Mouse (Mus musculus): ENCODE measurements around the gene 9930022D16Rik. TPM values are rescaled to one million over a fixed set of nuclear protein-coding genes. Genes with fewer than 3 reads are reported as not detected.

9930022D16Rik gene
- polyA plus RNA-seq, 1 experiment: not detected

GRCm38 (mm10) chr11:109378051-109378450 is 35.7 kb upstream of the 9930022D16Rik start:
- Histone ChIP-seq H3K27ac (ENCODE audit: insufficient read depth, low read length) (no peak overlapping the region), H3K4me1 (ENCODE audit: control insufficient read depth, insufficient read depth, low read length) (peaks cover 13% of the 10 kb centered on the region), H3K4me3 (ENCODE audit: insufficient read depth, low read length) (no peak overlapping the region)
- no peak for TF ChIP-seq CTCF (IDR thresholded peaks at IDR 0.05; ENCODE audit: borderline replicate concordance, insufficient read depth, low read length)

GRCm38 (mm10) chr11:109380662-109381061 is 33.1 kb upstream of the 9930022D16Rik start:
- no peak overlapping the region for H3K27ac ChIP-seq (ENCODE audit: insufficient read depth, low read length)
- no peak for TF ChIP-seq POLR2A (IDR thresholded peaks at IDR 0.05; ENCODE audit: low read depth, low read length)
- TF ChIP-seq CTCF (IDR thresholded peaks at IDR 0.05; ENCODE audit: borderline replicate concordance, insufficient read depth, low read length): no peak
- H3K4me1 ChIP-seq (ENCODE audit: control insufficient read depth, insufficient read depth, low read length): peaks cover 14% of the 10 kb centered on the region
- H3K4me3 ChIP-seq (ENCODE audit: insufficient read depth, low read length): no peak overlapping the region

- Histone ChIP-seq H3K4me3 (ENCODE audit: insufficient read depth, low read length) (no peak overlapping the region), H3K4me1 (ENCODE audit: control insufficient read depth, insufficient read depth, low read length) (peaks cover 7% of the 10 kb centered on the region), H3K27ac (ENCODE audit: insufficient read depth, low read length) (no peak overlapping the region)
- TF ChIP-seq CTCF (IDR thresholded peaks at IDR 0.05; ENCODE audit: borderline replicate concordance, insufficient read depth, low read length) (no peak), POLR2A (IDR thresholded peaks at IDR 0.05; ENCODE audit: low read depth, low read length) (no peak)
Observed at GRCm38 (mm10) chr11:109385296-109385695, 28.4 kb upstream of the 9930022D16Rik start.

- no peaks in the 10 kb centered on the region for H3K4me1 ChIP-seq (ENCODE audit: control insufficient read depth, insufficient read depth, low read length)
- no peak overlapping the region for H3K27ac ChIP-seq (ENCODE audit: insufficient read depth, low read length)
- TF ChIP-seq POLR2A (IDR thresholded peaks at IDR 0.05; ENCODE audit: low read depth, low read length) (no peak), CTCF (IDR thresholded peaks at IDR 0.05; ENCODE audit: borderline replicate concordance, insufficient read depth, low read length) (no peak)
- H3K4me3 ChIP-seq (ENCODE audit: insufficient read depth, low read length): no peak overlapping the region
Observed at GRCm38 (mm10) chr11:109389046-109389445, 24.7 kb upstream of the 9930022D16Rik start.

- no peak overlapping the region for H3K4me3 ChIP-seq (ENCODE audit: insufficient read depth, low read length)
- H3K4me1 ChIP-seq (ENCODE audit: control insufficient read depth, insufficient read depth, low read length): no peaks in the 10 kb centered on the region
- no peak overlapping the region for H3K27ac ChIP-seq (ENCODE audit: insufficient read depth, low read length)
- TF ChIP-seq CTCF (IDR thresholded peaks at IDR 0.05; ENCODE audit: borderline replicate concordance, insufficient read depth, low read length) (no peak), POLR2A (IDR thresholded peaks at IDR 0.05; ENCODE audit: low read depth, low read length) (no peak)
Observed at GRCm38 (mm10) chr11:109391200-109391599, 22.5 kb upstream of the 9930022D16Rik start.

- Histone ChIP-seq H3K27ac (ENCODE audit: insufficient read depth, low read length) (no peak overlapping the region), H3K4me1 (ENCODE audit: control insufficient read depth, insufficient read depth, low read length) (no peaks in the 10 kb centered on the region), H3K4me3 (ENCODE audit: insufficient read depth, low read length) (no peak overlapping the region)
- TF ChIP-seq CTCF (IDR thresholded peaks at IDR 0.05; ENCODE audit: borderline replicate concordance, insufficient read depth, low read length): no peak
- no peak for TF ChIP-seq POLR2A (IDR thresholded peaks at IDR 0.05; ENCODE audit: low read depth, low read length)
Observed at GRCm38 (mm10) chr11:109391760-109392159, 22.0 kb upstream of the 9930022D16Rik start.

- TF ChIP-seq POLR2A (IDR thresholded peaks at IDR 0.05; ENCODE audit: low read depth, low read length) (no peak), CTCF (IDR thresholded peaks at IDR 0.05; ENCODE audit: borderline replicate concordance, insufficient read depth, low read length) (no peak)
- no peak overlapping the region for H3K4me3 ChIP-seq (ENCODE audit: insufficient read depth, low read length)
- no peaks in the 10 kb centered on the region for H3K4me1 ChIP-seq (ENCODE audit: control insufficient read depth, insufficient read depth, low read length)
- no peak overlapping the region for H3K27ac ChIP-seq (ENCODE audit: insufficient read depth, low read length)
Observed at GRCm38 (mm10) chr11:109392601-109393000, 21.1 kb upstream of the 9930022D16Rik start.

- Histone ChIP-seq H3K4me1 (ENCODE audit: control insufficient read depth, insufficient read depth, low read length) (no peaks in the 10 kb centered on the region), H3K4me3 (ENCODE audit: insufficient read depth, low read length) (no peak overlapping the region), H3K27ac (ENCODE audit: insufficient read depth, low read length) (no peak overlapping the region)
- no peak for TF ChIP-seq POLR2A (IDR thresholded peaks at IDR 0.05; ENCODE audit: low read depth, low read length)
- no peak for TF ChIP-seq CTCF (IDR thresholded peaks at IDR 0.05; ENCODE audit: borderline replicate concordance, insufficient read depth, low read length)
Observed at GRCm38 (mm10) chr11:109394758-109395157, 19.0 kb upstream of the 9930022D16Rik start.

- Histone ChIP-seq H3K4me3 (ENCODE audit: insufficient read depth, low read length) (no peak overlapping the region), H3K4me1 (ENCODE audit: control insufficient read depth, insufficient read depth, low read length) (no peaks in the 10 kb centered on the region), H3K27ac (ENCODE audit: insufficient read depth, low read length) (no peak overlapping the region)
- no peak for TF ChIP-seq POLR2A (IDR thresholded peaks at IDR 0.05; ENCODE audit: low read depth, low read length)
- TF ChIP-seq CTCF (IDR thresholded peaks at IDR 0.05; ENCODE audit: borderline replicate concordance, insufficient read depth, low read length): no peak
Observed at GRCm38 (mm10) chr11:109395291-109395690, 18.4 kb upstream of the 9930022D16Rik start.

GRCm38 (mm10) chr11:109406431-109406830 is 7.3 kb upstream of the 9930022D16Rik start:
- H3K4me1 ChIP-seq (ENCODE audit: control insufficient read depth, insufficient read depth, low read length): no peaks in the 10 kb centered on the region
- H3K27ac ChIP-seq (ENCODE audit: insufficient read depth, low read length): no peak overlapping the region
- no peak overlapping the region for H3K4me3 ChIP-seq (ENCODE audit: insufficient read depth, low read length)
- no peak for TF ChIP-seq CTCF (IDR thresholded peaks at IDR 0.05; ENCODE audit: borderline replicate concordance, insufficient read depth, low read length)
- TF ChIP-seq POLR2A (IDR thresholded peaks at IDR 0.05; ENCODE audit: low read depth, low read length): no peak
